Mouse (Mus musculus): ENCODE measurements around the gene Epn1. TPM values are rescaled to one million over a fixed set of nuclear protein-coding genes. Genes with fewer than 3 reads are reported as not detected.

Gene Epn1
- total RNA-seq, 2 experiments from 2014 or later: 387 to 408 TPM

Small RNA genes within 50 kb of the gene (microRNA-seq; reads per million reads assigned to microRNA genes)
- gene Gm26217: not detected

Other genes starting within 250 kb of the Epn1 start
- gene Shisa7, start 235.5 kb upstream of the Epn1 start, total RNA-seq (2021): 100 to 1,000 TPM; 104 to 111 TPM
- gene Isoc2b, start 210.0 kb upstream of the Epn1 start, total RNA-seq (2021): 1 to 10 TPM; 2.0 to 3.4 TPM
- gene Isoc2a, start 203.1 kb upstream of the Epn1 start, total RNA-seq (2021): 1 to 10 TPM; 6.4 to 6.8 TPM
- gene Gm36210, start 173.7 kb upstream of the Epn1 start, total RNA-seq (2021): under 1 TPM; 0.26 to 0.36 TPM
- 10 to 100 TPM; 15.2 to 15.3 TPM for gene Zfp628, start 165.0 kb upstream of the Epn1 start, total RNA-seq (2021)
- gene Nat14, start 158.2 kb upstream of the Epn1 start, total RNA-seq (2021): 10 to 100 TPM; 70.1 to 72.6 TPM
- gene Ssc5d, start 154.4 kb upstream of the Epn1 start, total RNA-seq (2021): 1 to 10 TPM; 2.4 to 2.6 TPM
- gene Sbk2, start 115.8 kb upstream of the Epn1 start, total RNA-seq (2021): not detected
- gene Sbk3, start 109.1 kb upstream of the Epn1 start, total RNA-seq (2021): under 1 TPM; 0.24 to 0.32 TPM
- 10 to 100 TPM; 29.7 to 33.6 TPM for gene Zfp579, start 84.1 kb upstream of the Epn1 start, total RNA-seq (2021)
- gene Zfp524, start 65.8 kb upstream of the Epn1 start, total RNA-seq (2021): 1 to 10 TPM; 4.0 to 4.4 TPM
- gene Fiz1, start 65.5 kb upstream of the Epn1 start, total RNA-seq (2021): 10 to 100 TPM; 22.0 to 23.7 TPM
- not detected for gene Gm44973, start 64.7 kb upstream of the Epn1 start, total RNA-seq (2021)
- 10 to 100 TPM; 35.4 to 36.5 TPM for gene Zfp865, start 59.9 kb upstream of the Epn1 start, total RNA-seq (2021)
- 10 to 100 TPM; 59.7 to 59.9 TPM for gene Ccdc106, start 59.7 kb upstream of the Epn1 start, total RNA-seq (2021)
- gene 4632433K11Rik, start 46.1 kb upstream of the Epn1 start, total RNA-seq (2021): not detected
- gene Zfp784, start 41.8 kb upstream of the Epn1 start, total RNA-seq (2021): 1 to 10 TPM; 4.1 to 4.8 TPM
- gene Zfp580, start 28.7 kb upstream of the Epn1 start, total RNA-seq (2021): 10 to 100 TPM; 68.9 to 71.0 TPM
- 100 to 1,000 TPM; 170 to 172 TPM for gene U2af2, start 18.1 kb upstream of the Epn1 start, total RNA-seq (2021)
- not detected for gene Rfpl4, start 36.7 kb downstream of the Epn1 start, total RNA-seq (2021)
- under 1 TPM in 1 of 2 experiments, not detected in 1; 0.71 TPM for gene Rasl2-9, start 45.7 kb downstream of the Epn1 start, total RNA-seq (2021)
- gene Vmn1r55, start 69.4 kb downstream of the Epn1 start, total RNA-seq (2021): not detected
- gene Vmn1r56, start 116.5 kb downstream of the Epn1 start, total RNA-seq (2021): not detected
- not detected for gene Vmn1r57, start 138.3 kb downstream of the Epn1 start, total RNA-seq (2021)